Mouse (Mus musculus) CD4-positive helper T cell, adult 2 months (primary cell): ENCODE data around the gene Frmd4a.

ENCODE experiments used
- DNase-seq: peaks from one replicate; pipeline ENCODE4 v3.0.0-alpha.2; 2012; ENCODE audit warnings: low read depth, missing footprints, low spot score

Gene Frmd4a

GRCm38 (mm10) chr2:4017528-4018288, at the start of gene Frmd4a:
TSS of gene Frmd4a (plus strand) at chr2:4017717.
- no peak for DNase-seq

GRCm38 (mm10) chr2:3988876-3989275, 28.6 kb upstream of the Frmd4a start:
- DNase-seq: no peak

- no peak for DNase-seq
Observed at GRCm38 (mm10) chr2:3990431-3990830, 27.1 kb upstream of the Frmd4a start.

- DNase-seq: no peak
Observed at GRCm38 (mm10) chr2:4018431-4018876, 937 bp downstream of the Frmd4a start.

GRCm38 (mm10) chr2:4018909-4019308, 1.4 kb downstream of the Frmd4a start:
- DNase-seq: no peak

- no peak for DNase-seq
Observed at GRCm38 (mm10) chr2:4024927-4025326, 7.4 kb downstream of the Frmd4a start.

GRCm38 (mm10) chr2:4029031-4029747, 11.7 kb downstream of the Frmd4a start:
- DNase-seq: no peak

- DNase-seq: no peak
Observed at GRCm38 (mm10) chr2:4036153-4036589, 18.7 kb downstream of the Frmd4a start.

- no peak for DNase-seq
Observed at GRCm38 (mm10) chr2:4036651-4037117, 19.2 kb downstream of the Frmd4a start.

- DNase-seq: no peak
Observed at GRCm38 (mm10) chr2:4042009-4042408, 24.5 kb downstream of the Frmd4a start.

GRCm38 (mm10) chr2:4055481-4055880, 38.0 kb downstream of the Frmd4a start:
- DNase-seq: no peak

- DNase-seq: no peak
Observed at GRCm38 (mm10) chr2:4060675-4061074, 43.2 kb downstream of the Frmd4a start.

GRCm38 (mm10) chr2:4071831-4072230, 54.3 kb downstream of the Frmd4a start:
- DNase-seq: no peak

- DNase-seq: no peak
Observed at GRCm38 (mm10) chr2:4083877-4084276, 66.4 kb downstream of the Frmd4a start.

- DNase-seq: no peak
Observed at GRCm38 (mm10) chr2:4097601-4098000, 80.1 kb downstream of the Frmd4a start.

GRCm38 (mm10) chr2:4098948-4099776, 81.6 kb downstream of the Frmd4a start:
- no peak for DNase-seq

GRCm38 (mm10) chr2:4099777-4100104, 82.2 kb downstream of the Frmd4a start:
- no peak for DNase-seq

- DNase-seq: no peak
Observed at GRCm38 (mm10) chr2:4101370-4101769, 83.9 kb downstream of the Frmd4a start.

GRCm38 (mm10) chr2:4113303-4113920, 95.9 kb downstream of the Frmd4a start:
- DNase-seq: no peak

- DNase-seq: no peak
Observed at GRCm38 (mm10) chr2:4119678-4120458, 102.4 kb downstream of the Frmd4a start.

GRCm38 (mm10) chr2:4131216-4131615, 113.7 kb downstream of the Frmd4a start:
- no peak for DNase-seq
